In the genomic region with DNA sequence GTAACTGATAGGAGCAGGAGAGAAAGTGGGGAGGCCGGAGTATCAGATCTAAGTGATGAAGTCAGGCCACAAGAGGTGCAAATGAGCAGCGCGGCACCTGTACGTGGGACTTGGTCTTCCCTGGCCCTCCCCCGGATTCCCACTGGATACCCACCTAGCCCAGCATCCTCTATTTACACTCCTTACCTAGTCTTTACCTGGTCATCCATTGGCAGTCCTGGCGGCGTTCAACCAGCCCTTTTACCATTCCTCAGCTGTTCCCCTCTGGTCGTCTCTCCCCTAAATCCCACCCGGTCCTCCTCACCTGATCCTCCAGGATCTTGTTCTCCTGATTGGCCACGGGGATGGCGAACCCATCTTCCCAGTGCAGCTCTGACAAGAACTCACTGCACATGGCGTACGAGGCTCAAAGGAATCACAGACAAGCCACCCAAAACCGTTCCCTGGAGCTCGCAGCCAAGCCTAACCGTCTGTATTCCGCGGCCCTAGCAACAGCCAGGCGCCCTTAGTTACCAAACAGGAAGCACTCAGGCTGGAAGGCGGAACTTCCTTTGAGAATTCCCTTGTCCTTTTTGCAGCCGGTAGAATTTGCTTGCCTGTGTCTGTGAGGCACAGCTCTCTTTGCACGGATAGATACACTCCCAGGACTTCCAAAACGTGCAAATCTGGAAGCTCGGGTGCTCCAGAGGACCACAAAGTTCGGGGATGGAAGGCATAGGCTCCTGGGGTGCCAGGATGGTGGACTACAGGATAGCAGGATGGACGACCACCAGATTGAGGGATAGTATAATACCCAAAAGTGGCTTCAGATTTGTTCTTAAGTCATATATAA, we compare ENCODE assay signal across 7 mouse cellular contexts. TPM values are rescaled to one million over a fixed set of nuclear protein-coding genes. Genes with fewer than 3 reads are reported as not detected.
DNase-seq lines count a peak whose midpoint lies in the region; ATAC-seq lines count a peak whose summit lies in the region.

A gene (minus strand): TSS at position 510 of the 832 bp plus-strand sequence.

- peak; percentile 70 for DNase-seq in adrenal gland, postnatal 25 days
- DNase-seq in embryonic facial prominence, embryonic 10.5 days (ENCODE audit: low spot score): peak; percentile 86
- peak; percentile 97 for DNase-seq in heart, adult 11 months
- DNase-seq in kidney, adult 11 months: peak; percentile 58
- DNase-seq in left cerebral cortex, postnatal 4 days: peak; percentile 67
- peak; percentile 97 for DNase-seq in midbrain, embryonic 11.5 days (ENCODE audit: low spot score, missing footprints)
- DNase-seq in spleen, postnatal 10 days (ENCODE audit: low spot score in 2 of 2): peak; percentile 6 to 44

- intact Hi-C loops in left cerebral cortex, postnatal 4 days (cut with DNase I): no loop called here

- H3K4me3 ChIP-seq in embryonic facial prominence, embryonic 10.5 days: peak within 1 kb of the TSS; percentile 63
- peak within 1 kb of the TSS; percentile 46 for H3K4me3 ChIP-seq in midbrain, embryonic 11.5 days (ENCODE audit: low read depth, low read length)

- H3K27me3 ChIP-seq in embryonic facial prominence, embryonic 10.5 days (replicated peaks; ENCODE audit: low read depth, poor library complexity, severe bottlenecking): no peaks in the 10 kb centered on the region
- no peaks in the 10 kb centered on the region for H3K27me3 ChIP-seq in midbrain, embryonic 11.5 days (ENCODE audit: control insufficient read depth, insufficient read depth, low read length)

- H3K36me3 ChIP-seq in embryonic facial prominence, embryonic 10.5 days (replicated peaks): no peaks in the 10 kb centered on the region
- H3K36me3 ChIP-seq in midbrain, embryonic 11.5 days (ENCODE audit: control insufficient read depth, insufficient read depth, low read length): no peaks in the 10 kb centered on the region

- H3K4me1 ChIP-seq in embryonic facial prominence, embryonic 10.5 days: peaks cover 11% of the 10 kb centered on the region
- H3K4me1 ChIP-seq in midbrain, embryonic 11.5 days (ENCODE audit: control insufficient read depth, insufficient read depth, low read length): no peaks in the 10 kb centered on the region; the same call in none of the 2 replicates

- ATAC-seq in midbrain, embryonic 11.5 days (ENCODE audit: low FRiP score): peak; percentile 96

- peak within 1 kb of the TSS; percentile 87 for H3K27ac ChIP-seq in embryonic facial prominence, embryonic 10.5 days (replicated peaks)
- no peak within 1 kb of the TSS; the same call in 1 of the 2 replicates for H3K27ac ChIP-seq in midbrain, embryonic 11.5 days (ENCODE audit: low read depth, low read length)

- H3K9me3 ChIP-seq in embryonic facial prominence, embryonic 10.5 days: no peaks in the 10 kb centered on the region
- no peaks in the 10 kb centered on the region for H3K9me3 ChIP-seq in midbrain, embryonic 11.5 days (ENCODE audit: control insufficient read depth, low read length)

- peak within 1 kb of the TSS; percentile 77 for H3K4me2 ChIP-seq in midbrain, embryonic 11.5 days

- 5% methylated on average over 26 of the region's 26 CpGs for WGBS in embryonic facial prominence, embryonic 10.5 days
- 5% methylated on average over 26 of the region's 26 CpGs for WGBS in midbrain, embryonic 11.5 days

- peak within 1 kb of the TSS; percentile 74 for H3K9ac ChIP-seq in midbrain, embryonic 11.5 days (ENCODE audit: low read length)

RNA-seq across cellular contexts. Expression of the gene that starts here (rescaled TPM):
- total RNA-seq in adrenal gland, postnatal 25 days (2021): 1.8 and 2.5 TPM in 2 replicates
- polyA plus RNA-seq in embryonic facial prominence, embryonic 10.5 days (2016; fragmentation: Nextera tagmentation; extraction: Ambion mirVana): 5.8 and 6.2 TPM in 2 replicates
- 10 to 100 TPM; 36.2 to 42.2 TPM for total RNA-seq in left cerebral cortex, postnatal 4 days (2021)
- polyA plus RNA-seq in midbrain, embryonic 11.5 days (2014; fragmentation: Nextera tagmentation; extraction: Ambion mirVana): 9.3 and 10.9 TPM in 2 replicates

Comparison
In these comparisons a context has a peak if more than half of its experiments do, and no peak if none do; other contexts are left out.
1. RNA of the gene that starts here (total RNA-seq): 36.2 to 42.2 TPM in left cerebral cortex, postnatal 4 days; 1.8 to 2.5 TPM in adrenal gland, postnatal 25 days; every median in the first group is over 10 times any median in the second.
2. DNase-seq: peak in every context shown above with its lines; median percentile 97 in heart, adult 11 months; 97 in midbrain, embryonic 11.5 days; 86 in embryonic facial prominence, embryonic 10.5 days; 70 in adrenal gland, postnatal 25 days; 67 in left cerebral cortex, postnatal 4 days; 58 in kidney, adult 11 months; 25 in spleen, postnatal 10 days.